Mouse (Mus musculus) hindbrain, embryonic 15.5 days (tissue): ENCODE measurements around the gene Dcpp1. TPM values are rescaled to one million over a fixed set of nuclear protein-coding genes. Genes with fewer than 3 reads are reported as not detected.

Source experiments
- polyA plus RNA-seq: library from polyadenylated mRNA; unstranded; fragments of >200 nt; fragmentation: Nextera tagmentation; extraction: Ambion mirVana; gene quantifications from 2 replicates; pipeline ENCODE4 v1.2.1, GENCODE M21; 2015

The Dcpp1 gene
- polyA plus RNA-seq, 1 experiment from 2014 or later, result not detected

Other genes starting within 250 kb of the Dcpp1 start
- 1.7 TPM in 2 replicates for gene Mmp25, start 235.6 kb upstream of the Dcpp1 start, polyA plus RNA-seq
- gene Bicdl2, start 220.4 kb upstream of the Dcpp1 start, polyA plus RNA-seq, result 0.13 TPM in 1 of 2 replicates, not detected in the other
- 127 and 138 TPM in 2 replicates for gene Hcfc1r1, start 207.3 kb upstream of the Dcpp1 start, polyA plus RNA-seq
- 40.5 and 43.5 TPM in 2 replicates for gene Thoc6, start 207.0 kb upstream of the Dcpp1 start, polyA plus RNA-seq
- gene Tnfrsf12a, start 203.4 kb upstream of the Dcpp1 start, polyA plus RNA-seq, result 3.3 and 5.3 TPM in 2 replicates
- gene Cldn6, start 201.6 kb upstream of the Dcpp1 start, polyA plus RNA-seq, result 0.38 and 0.66 TPM in 2 replicates
- 1.2 and 1.8 TPM in 2 replicates for gene Cldn9, start 196.8 kb upstream of the Dcpp1 start, polyA plus RNA-seq
- 0.13 and 0.41 TPM in 2 replicates for gene 1520401A03Rik, start 158.1 kb upstream of the Dcpp1 start, polyA plus RNA-seq
- 19.8 and 21.8 TPM in 2 replicates for gene Pkmyt1, start 154.5 kb upstream of the Dcpp1 start, polyA plus RNA-seq
- 67.0 and 75.2 TPM in 2 replicates for gene Paqr4, start 140.0 kb upstream of the Dcpp1 start, polyA plus RNA-seq
- gene Kremen2, start 135.0 kb upstream of the Dcpp1 start, polyA plus RNA-seq, result 1.5 TPM in 2 replicates
- gene Flywch1, start 109.3 kb upstream of the Dcpp1 start, polyA plus RNA-seq, result 204 and 209 TPM in 2 replicates
- 79.4 and 83.9 TPM in 2 replicates for gene Flywch2, start 94.8 kb upstream of the Dcpp1 start, polyA plus RNA-seq
- gene Srrm2, start 90.3 kb upstream of the Dcpp1 start, polyA plus RNA-seq, result 480 and 502 TPM in 2 replicates
- 1,257 and 1,293 TPM in 2 replicates for gene Elob, start 51.7 kb upstream of the Dcpp1 start, polyA plus RNA-seq
- gene Prss33, start 44.8 kb upstream of the Dcpp1 start, polyA plus RNA-seq, result 0.17 and 0.35 TPM in 2 replicates
- not detected in 2 replicates for gene Prss32, start 37.0 kb upstream of the Dcpp1 start, polyA plus RNA-seq
- gene Prss41, start 36.7 kb upstream of the Dcpp1 start, polyA plus RNA-seq, result 1.3 and 1.8 TPM in 2 replicates
- not detected in 2 replicates for gene Prss21, start 12.8 kb upstream of the Dcpp1 start, polyA plus RNA-seq
- gene Dcpp2, start within 50 bp of the Dcpp1 start, polyA plus RNA-seq, result not detected in 2 replicates
- gene Dcpp3, start 36.6 kb downstream of the Dcpp1 start, polyA plus RNA-seq, result not detected in 2 replicates
- gene Sbp, start 60.8 kb downstream of the Dcpp1 start, polyA plus RNA-seq, result not detected in 2 replicates
- gene Sbpl, start 74.4 kb downstream of the Dcpp1 start, polyA plus RNA-seq, result not detected in 2 replicates
- 0.18 TPM in 1 of 2 replicates, not detected in the other for gene Prss30, start 99.7 kb downstream of the Dcpp1 start, polyA plus RNA-seq
- gene Prss22, start 117.2 kb downstream of the Dcpp1 start, polyA plus RNA-seq, result not detected in 2 replicates
- gene Prss27, start 157.3 kb downstream of the Dcpp1 start, polyA plus RNA-seq, result 0.31 and 0.34 TPM in 2 replicates
- 75.9 and 77.3 TPM in 2 replicates for gene Kctd5, start 192.6 kb downstream of the Dcpp1 start, polyA plus RNA-seq